Mouse (Mus musculus) midbrain, embryonic 16.5 days (tissue): ENCODE results near the gene Fcrla. TPM values are rescaled to one million over a fixed set of nuclear protein-coding genes. Genes with fewer than 3 reads are reported as not detected.

Experiments used
- polyA plus RNA-seq: library from polyadenylated mRNA; unstranded; fragments of >200 nt; fragmentation: Nextera tagmentation; extraction: Ambion mirVana; gene quantifications from 2 replicates; pipeline ENCODE4 v1.2.1, GENCODE M21; 2015

The Fcrla gene
- polyA plus RNA-seq, 1 experiment from 2014 or later = not detected

Other genes with a start within 250 kb of the Fcrla start
- 6.9 and 8.1 TPM in 2 replicates for gene Atf6, start 59.8 kb downstream of the Fcrla start, polyA plus RNA-seq
- 0.83 and 1.3 TPM in 2 replicates for gene Gm26620, start 42.5 kb downstream of the Fcrla start, polyA plus RNA-seq
- 49.9 and 52.3 TPM in 2 replicates for gene Dusp12, start 42.0 kb downstream of the Fcrla start, polyA plus RNA-seq
- 0.53 and 1.1 TPM in 2 replicates for gene Fcrlb, start 14.6 kb downstream of the Fcrla start, polyA plus RNA-seq
- gene Fcgr2b, start 49.0 kb upstream of the Fcrla start, polyA plus RNA-seq = 1.1 and 1.7 TPM in 2 replicates
- 0.14 and 0.16 TPM in 2 replicates for gene Fcgr4, start 91.3 kb upstream of the Fcrla start, polyA plus RNA-seq
- gene Fcgr3, start 137.4 kb upstream of the Fcrla start, polyA plus RNA-seq = 6.8 and 9.0 TPM in 2 replicates
- 7.8 and 9.2 TPM in 2 replicates for gene Cfap126, start 186.3 kb upstream of the Fcrla start, polyA plus RNA-seq
- 284 and 311 TPM in 2 replicates for gene Sdhc, start 223.0 kb upstream of the Fcrla start, polyA plus RNA-seq
- gene Mpz, start 223.1 kb upstream of the Fcrla start, polyA plus RNA-seq = 0.20 and 0.63 TPM in 2 replicates